Mouse (Mus musculus) G1E (cell line): Measurements from ENCODE around the gene Col9a3. TPM values are rescaled to one million over a fixed set of nuclear protein-coding genes. Genes with fewer than 3 reads are reported as not detected.
A peak's percentile ranks its signal among the peaks of the same experiment; 100 is the strongest.

ENCODE experiments used
- ATAC-seq: 2 replicates; pipeline ENCODE4 v1.8.0; 2016; ENCODE audit warnings: mild to moderate bottlenecking; ENCODE audit not compliant: insufficient number of reproducible peaks, poor library complexity, low FRiP score, severe bottlenecking; ENCODE audit errors: extremely low read depth
- DNase-seq: peaks from one replicate; pipeline ENCODE4 v3.0.0; 2012; ENCODE audit warnings: low spot score
- H3K27me3 ChIP-seq: 2 replicates; pipeline ENCODE4 v1.6.1; 2012; ENCODE audit warnings: mild to moderate bottlenecking, low read length, inconsistent platforms; ENCODE audit not compliant: insufficient read depth
- H3K36me3 ChIP-seq: replicated peaks from 2 replicates; pipeline ENCODE3; 2012; ENCODE audit warnings: mild to moderate bottlenecking, inconsistent platforms
- H3K4me1 ChIP-seq: 2 replicates; pipeline ENCODE4 v1.6.1; 2012; ENCODE audit warnings: low read depth, low read length, inconsistent platforms, mixed read lengths; ENCODE audit not compliant: insufficient read depth
- H3K4me3 ChIP-seq: 2 replicates; pipeline ENCODE4 v1.5.1; 2012; ENCODE audit warnings: low read depth, mild to moderate bottlenecking, inconsistent platforms, low read length, moderate library complexity, mixed read lengths
- H3K9me3 ChIP-seq: replicated peaks from 2 replicates; pipeline ENCODE4 v1.6.1; 2012; ENCODE audit warnings: inconsistent platforms
- CTCF ChIP-seq: IDR thresholded peaks from 2 replicates; pipeline ENCODE4 v1.5.1; 2012; ENCODE audit warnings: low read depth, low read length, inconsistent platforms, mixed read lengths
- GATA1 ChIP-seq: IDR thresholded peaks from 2 replicates; pipeline ENCODE4 v1.6.1; 2012; ENCODE audit warnings: borderline replicate concordance, low read length, inconsistent platforms, mixed read lengths
- GATA2 ChIP-seq: IDR thresholded peaks from 2 replicates; pipeline ENCODE4 v1.6.1; 2012; ENCODE audit warnings: low read depth, low read length, inconsistent platforms, borderline replicate concordance
- POLR2AphosphoS5 ChIP-seq: IDR thresholded peaks from 2 replicates; pipeline ENCODE4 v1.6.1; 2012; ENCODE audit warnings: low read depth, low read length, inconsistent platforms; ENCODE audit not compliant: insufficient replicate concordance
- TAL1 ChIP-seq: conservative IDR thresholded peaks from 2 replicates; pipeline ENCODE4 v1.6.1; 2012; ENCODE audit warnings: low read depth, low read length, inconsistent platforms, mixed read lengths
- polyA plus RNA-seq: library from polyadenylated mRNA; stranded (reverse); fragments of >175 nt; gene quantifications from 2 replicates; pipeline ENCODE4 v1.2.3, GENCODE M21; 2012
- total RNA-seq, 2 experiments: library from RNA; stranded (forward) in 1 of 2; stranded (reverse) in 1 of 2; fragments of 200-1000 nt in 1 of 2; fragments of >200 nt in 1 of 2; fragmentation: Nextera tagmentation in 1 of 2; gene quantifications; 2 replicates each; pipeline ENCODE4 v1.2.3; 2014 to 2017

The Col9a3 gene
- total and polyA plus RNA-seq, 3 experiments, result 0.20 to 0.75 (median 0.44) TPM

DNA sequence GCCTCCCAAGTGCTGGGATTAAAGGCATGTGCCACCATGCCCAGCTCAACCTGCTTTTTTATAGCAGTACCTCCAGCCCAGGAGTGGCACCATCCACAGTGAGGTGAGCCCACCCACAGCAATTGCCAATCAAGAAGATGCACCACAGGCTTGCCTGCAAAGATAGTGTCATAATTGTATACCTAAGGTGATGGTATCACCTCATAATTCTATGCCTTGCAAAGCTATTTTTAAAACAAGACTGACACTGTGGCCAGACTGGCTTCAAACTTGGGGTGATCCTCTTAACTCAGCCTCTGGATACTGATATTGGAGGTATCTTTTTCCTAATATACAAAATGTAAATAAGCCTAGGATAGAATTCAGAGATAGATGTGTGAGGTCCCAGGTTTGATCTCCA is 46.0 kb downstream of the Col9a3 start:
- Histone ChIP-seq H3K36me3 (no peaks in the 10 kb centered on the region), H3K27me3 (peaks cover 9% of the 10 kb centered on the region), H3K4me1 (no peaks in the 10 kb centered on the region), H3K9me3 (peaks cover 22% of the 10 kb centered on the region), H3K4me3 (no peak overlapping the region)
- DNase-seq, result no peak
- no peak for ATAC-seq
- TF ChIP-seq CTCF, result no peak
- no peak for TF ChIP-seq GATA1
- TF ChIP-seq POLR2AphosphoS5, result no peak
- no peak for TF ChIP-seq GATA2
- no peak for TF ChIP-seq TAL1

DNA sequence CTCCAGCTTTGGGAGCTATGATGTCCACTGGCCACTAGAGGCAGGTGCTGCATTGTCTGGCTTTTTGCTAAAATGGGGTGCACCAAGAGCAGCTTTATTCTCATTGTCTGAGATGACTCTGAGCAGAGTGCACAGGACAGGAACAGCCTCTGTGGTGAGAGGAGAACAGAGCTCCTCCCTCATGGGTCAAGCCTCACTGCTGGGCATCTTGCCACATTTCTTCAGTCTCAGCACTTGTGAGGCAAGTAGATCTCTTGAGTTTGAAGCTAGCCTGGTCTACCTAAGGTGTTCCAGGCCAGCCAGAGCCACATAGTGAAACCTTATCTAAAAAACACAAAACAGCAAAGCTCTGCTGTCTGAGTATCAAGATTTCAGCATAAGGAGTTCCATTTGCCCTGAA is 49.3 kb downstream of the Col9a3 start:
- ATAC-seq (no peak), DNase-seq (no peak)
- Histone ChIP-seq H3K9me3 (peaks cover 18% of the 10 kb centered on the region), H3K27me3 (peaks cover 14% of the 10 kb centered on the region), H3K4me1 (no peaks in the 10 kb centered on the region), H3K4me3 (no peak overlapping the region), H3K36me3 (no peaks in the 10 kb centered on the region)
- TF ChIP-seq GATA2 (no peak), TAL1 (no peak), CTCF (no peak), GATA1 (no peak), POLR2AphosphoS5 (no peak)

DNA sequence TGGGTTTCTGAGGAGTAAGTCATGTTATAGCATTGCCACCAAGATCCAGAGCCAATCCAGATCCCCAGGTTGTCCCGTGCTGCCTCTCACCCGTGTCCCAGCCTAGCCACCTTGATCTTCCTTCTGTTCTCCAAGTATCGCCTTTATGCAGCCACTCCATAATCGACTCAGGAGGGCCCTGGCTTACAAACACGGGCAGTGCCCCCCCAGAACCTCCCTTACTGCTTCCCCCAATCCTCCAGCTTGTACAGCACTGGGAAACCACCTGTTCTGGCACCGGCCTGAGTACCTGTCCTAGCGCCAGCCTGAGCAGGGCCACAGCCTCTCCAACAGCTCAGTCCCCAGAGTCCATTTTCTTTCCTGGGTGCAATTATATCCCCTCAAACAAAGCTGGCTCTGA is 57.1 kb downstream of the Col9a3 start:
- ATAC-seq (no peak), DNase-seq (no peak)
- peaks cover 5% of the 10 kb centered on the region; the same call in 1 of the 2 replicates for H3K4me1 ChIP-seq
- H3K27me3 ChIP-seq, result peaks cover 24% of the 10 kb centered on the region
- no peak for TF ChIP-seq CTCF
- no peak for TF ChIP-seq GATA1
- TF ChIP-seq POLR2AphosphoS5, result no peak
- TF ChIP-seq TAL1, result no peak
- TF ChIP-seq GATA2, result no peak
- peaks cover 13% of the 10 kb centered on the region for H3K36me3 ChIP-seq
- H3K4me3 ChIP-seq, result no peak overlapping the region
- no peaks in the 10 kb centered on the region for H3K9me3 ChIP-seq

DNA sequence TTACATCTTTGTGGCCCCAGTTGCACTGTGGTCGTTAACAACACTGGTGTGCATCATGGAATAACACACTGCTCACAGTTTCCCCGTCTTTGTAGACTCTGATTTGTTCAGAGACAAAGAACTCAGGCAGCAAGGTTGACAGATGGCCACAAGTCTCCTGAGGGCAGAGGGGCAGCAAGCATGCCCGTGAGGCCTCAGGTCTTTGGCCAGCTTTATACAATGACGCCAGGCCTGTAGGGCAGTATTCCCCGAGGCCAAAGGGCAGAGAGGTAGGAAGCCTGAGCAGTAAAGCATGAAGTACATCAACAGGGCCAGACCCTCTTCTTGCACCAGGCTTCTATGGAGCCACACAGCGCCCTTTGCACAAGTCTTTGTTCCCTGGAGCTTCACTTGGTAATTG is 57.6 kb downstream of the Col9a3 start:
- ATAC-seq (no peak), DNase-seq (no peak)
- H3K4me3 ChIP-seq, result no peak overlapping the region
- peaks cover 18% of the 10 kb centered on the region for H3K36me3 ChIP-seq
- no peaks in the 10 kb centered on the region for H3K9me3 ChIP-seq
- H3K4me1 ChIP-seq, result peaks cover 5% of the 10 kb centered on the region; the same call in 1 of the 2 replicates
- no peak for TF ChIP-seq TAL1
- TF ChIP-seq POLR2AphosphoS5, result 0 out of 2 replicates have a peak, but pooled peaks have one; percentile 40
- peaks cover 24% of the 10 kb centered on the region for H3K27me3 ChIP-seq

DNA sequence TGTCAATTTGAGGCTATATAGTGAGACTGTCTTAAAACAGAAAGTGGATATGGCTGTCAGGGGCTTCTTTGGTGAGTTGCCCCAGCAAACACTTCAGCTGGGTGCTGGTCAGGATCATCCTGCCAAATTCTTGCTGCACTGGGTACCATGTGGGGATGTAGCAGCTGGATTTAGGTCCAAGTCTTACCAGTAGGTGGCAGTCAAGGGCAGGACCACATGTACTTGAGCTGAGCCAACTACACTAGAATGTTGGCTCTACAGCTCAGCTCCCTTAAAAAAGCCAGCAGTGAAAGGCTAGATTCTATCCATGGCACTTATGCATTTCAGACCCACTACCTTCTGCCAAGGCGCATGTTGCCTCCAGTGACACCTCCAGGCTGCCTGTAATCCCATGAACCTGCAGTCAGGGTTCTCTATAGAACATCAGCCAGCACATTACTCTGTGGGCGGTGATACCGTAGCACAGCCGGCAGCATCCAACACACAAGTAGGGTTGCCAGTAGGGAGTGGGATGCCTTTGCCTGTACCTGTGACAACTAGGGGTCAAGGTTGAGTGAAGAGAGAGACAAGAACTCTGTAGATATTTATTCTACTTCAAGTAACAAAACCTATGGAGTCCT is 59.9 kb downstream of the Col9a3 start:
- TF ChIP-seq CTCF, result peak; percentile 72
- no peak for TF ChIP-seq TAL1
- ATAC-seq (peak; percentile 38; the same call in 1 of the 2 replicates), DNase-seq (peak; percentile 79)
- H3K27me3 ChIP-seq, result peaks cover 16% of the 10 kb centered on the region
- H3K4me3 ChIP-seq, result no peak overlapping the region
- H3K9me3 ChIP-seq, result no peaks in the 10 kb centered on the region
- peaks cover 41% of the 10 kb centered on the region for H3K36me3 ChIP-seq
- H3K4me1 ChIP-seq, result peaks cover 5% of the 10 kb centered on the region; the same call in 1 of the 2 replicates

DNA sequence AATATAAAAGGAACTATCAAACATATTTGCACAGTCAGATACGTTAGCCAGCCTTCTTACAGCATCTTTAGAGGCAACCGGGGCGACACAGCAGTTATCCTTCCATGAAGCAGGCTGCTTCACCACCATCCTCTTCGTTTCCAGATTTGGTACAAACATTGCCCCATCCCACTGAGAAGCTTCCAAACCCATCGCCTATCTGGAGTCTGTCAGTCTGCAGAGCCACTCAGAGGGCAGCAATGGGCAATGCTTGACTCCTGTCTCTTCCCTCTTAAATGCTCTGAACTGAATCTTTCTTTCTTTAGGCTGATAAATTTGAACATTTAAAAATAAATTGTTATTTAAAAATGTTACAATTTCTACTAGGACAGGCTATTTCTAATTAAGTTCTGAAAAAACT is 60.8 kb downstream of the Col9a3 start:
- no peak for TF ChIP-seq CTCF
- no peak for TF ChIP-seq TAL1
- no peak for TF ChIP-seq POLR2AphosphoS5
- TF ChIP-seq GATA1, result no peak
- Histone ChIP-seq H3K9me3 (no peaks in the 10 kb centered on the region), H3K4me1 (peaks cover 5% of the 10 kb centered on the region; the same call in 1 of the 2 replicates), H3K36me3 (peaks cover 47% of the 10 kb centered on the region), H3K27me3 (peaks cover 14% of the 10 kb centered on the region; the same call in 1 of the 2 replicates), H3K4me3 (no peak overlapping the region)
- DNase-seq (no peak), ATAC-seq (no peak)
